8 mouse cellular contexts compared by ENCODE assay signal in genomic region chr1:24677706-24678105, GRCm38 (mm10). TPM values are rescaled to one million over a fixed set of nuclear protein-coding genes. Genes with fewer than 3 reads are reported as not detected.
DNase-seq lines count a peak whose midpoint lies in the region; ATAC-seq and TF ChIP-seq lines count a peak whose summit lies in the region.

No protein-coding gene starts in this region.

- 59% methylated on average over 9 of the region's 9 CpGs for WGBS in lung, embryonic 14.5 days
- 71% methylated on average over 9 of the region's 9 CpGs for WGBS in heart, postnatal 0 days
- WGBS in limb, embryonic 14.5 days = 80% methylated on average over 9 of the region's 9 CpGs

- ATAC-seq in lung, embryonic 14.5 days (ENCODE audit: insufficient read depth) = no peak
- ATAC-seq in heart, postnatal 0 days (ENCODE audit: insufficient read depth, low read depth) = no peak
- no peak for ATAC-seq in limb, embryonic 14.5 days (ENCODE audit: low FRiP score, low read depth)

- no peak for DNase-seq in lung, embryonic 14.5 days
- DNase-seq in lung, postnatal 14 days = no peak
- DNase-seq in cerebellum, adult 11-12 months = peak; percentile 67
- DNase-seq in heart, postnatal 0 days (ENCODE audit: low spot score) = no peak
- DNase-seq in limb, embryonic 14.5 days (ENCODE audit: low spot score) = no peak
- DNase-seq in retina, postnatal 1 day = peak; percentile 26
- no peak for DNase-seq in natural killer cell, adult 2 months (ENCODE audit: low spot score in 2 of 2)
- DNase-seq in adrenal gland, adult 8-10 months = no peak

- H3K27me3 ChIP-seq in lung, embryonic 14.5 days (ENCODE audit: insufficient read depth, low read length) = no peaks in the 10 kb centered on the region
- H3K27me3 ChIP-seq in heart, postnatal 0 days (ENCODE audit: control insufficient read depth, insufficient read depth, low read length) = no peaks in the 10 kb centered on the region
- H3K27me3 ChIP-seq in limb, embryonic 14.5 days (ENCODE audit: control insufficient read depth, insufficient read depth, low read length) = no peaks in the 10 kb centered on the region

- peak overlapping the region; percentile 68 for H3K4me2 ChIP-seq in lung, embryonic 14.5 days
- H3K4me2 ChIP-seq in heart, postnatal 0 days (ENCODE audit: low read depth, low read length) = peak overlapping the region; percentile 70
- peak overlapping the region; percentile 67 for H3K4me2 ChIP-seq in limb, embryonic 14.5 days (replicated peaks; ENCODE audit: low read depth, low read length, severe bottlenecking)

- no peak for TF ChIP-seq POLR2A in limb, embryonic 14.5 days (IDR thresholded peaks at IDR 0.05; ENCODE audit: borderline replicate concordance, extremely low read depth, insufficient read depth, insufficient read length)

- 0 out of 2 replicates have a peak, but pooled peaks cover 5% of the 10 kb centered on the region for H3K4me1 ChIP-seq in lung, embryonic 14.5 days (ENCODE audit: insufficient read depth)
- no peaks in the 10 kb centered on the region; the same call in 1 of the 2 replicates for H3K4me1 ChIP-seq in heart, postnatal 0 days (ENCODE audit: control insufficient read depth, insufficient read depth)
- no peaks in the 10 kb centered on the region for H3K4me1 ChIP-seq in limb, embryonic 14.5 days (ENCODE audit: control insufficient read depth, insufficient read depth, low read length)

- H3K4me3 ChIP-seq in lung, embryonic 14.5 days (ENCODE audit: low read depth, low read length) = peak overlapping the region; percentile 75
- peak overlapping the region; percentile 67 for H3K4me3 ChIP-seq in heart, postnatal 0 days (ENCODE audit: low read depth, low read length)
- peak overlapping the region; percentile 60 for H3K4me3 ChIP-seq in limb, embryonic 14.5 days (replicated peaks; ENCODE audit: low read length)

- H3K36me3 ChIP-seq in lung, embryonic 14.5 days (ENCODE audit: insufficient read depth) = no peaks in the 10 kb centered on the region
- no peaks in the 10 kb centered on the region for H3K36me3 ChIP-seq in heart, postnatal 0 days (replicated peaks; ENCODE audit: control insufficient read depth, insufficient read depth, low read length)
- no peaks in the 10 kb centered on the region for H3K36me3 ChIP-seq in limb, embryonic 14.5 days (ENCODE audit: control insufficient read depth, insufficient read depth, low read length)

- no peak for TF ChIP-seq CTCF in lung, embryonic 14.5 days (IDR thresholded peaks at IDR 0.05; ENCODE audit: low read depth)
- TF ChIP-seq CTCF in heart, postnatal 0 days (IDR thresholded peaks at IDR 0.05; ENCODE audit: low read depth) = no peak

- H3K9me3 ChIP-seq in lung, embryonic 14.5 days (ENCODE audit: low read depth, low read length) = no peaks in the 10 kb centered on the region
- no peaks in the 10 kb centered on the region for H3K9me3 ChIP-seq in heart, postnatal 0 days (replicated peaks; ENCODE audit: control insufficient read depth, low read length)
- no peaks in the 10 kb centered on the region for H3K9me3 ChIP-seq in limb, embryonic 14.5 days (ENCODE audit: control insufficient read depth, low read length)

- H3K27ac ChIP-seq in lung, embryonic 14.5 days (ENCODE audit: low read depth) = no peak overlapping the region
- no peak overlapping the region for H3K27ac ChIP-seq in heart, postnatal 0 days (ENCODE audit: low read depth)
- H3K27ac ChIP-seq in limb, embryonic 14.5 days (replicated peaks; ENCODE audit: low read depth, low read length) = no peak overlapping the region

- TF ChIP-seq EP300 in heart, postnatal 0 days (IDR thresholded peaks at IDR 0.05; ENCODE audit: low read depth) = no peak

- H3K9ac ChIP-seq in lung, embryonic 14.5 days = peak overlapping the region; percentile 82; the same call in 1 of the 2 replicates
- no peak overlapping the region for H3K9ac ChIP-seq in heart, postnatal 0 days (replicated peaks; ENCODE audit: low read depth, low read length)
- peak overlapping the region; percentile 72; the same call in 1 of the 2 replicates for H3K9ac ChIP-seq in limb, embryonic 14.5 days (ENCODE audit: low read depth, low read length, severe bottlenecking)

RNA-seq across cellular contexts. Expression of gene Lmbrd1, which starts 0.7 kb away (rescaled TPM):
- 29.3 and 32.2 TPM in 2 replicates for polyA plus RNA-seq in lung, embryonic 14.5 days (2014; fragmentation: Nextera tagmentation; extraction: Ambion mirVana)
- 11.2 and 35.1 TPM in 2 replicates for total RNA-seq in heart, postnatal 0 days (2014; rRNA removed; ENCODE audit: low replicate concordance)
- polyA plus RNA-seq in heart, postnatal 0 days (2015; fragmentation: Nextera tagmentation; extraction: Ambion mirVana) = 28.9 and 35.5 TPM in 2 replicates
- 31.4 and 33.7 TPM in 2 replicates for polyA plus RNA-seq in limb, embryonic 14.5 days (2012; rRNA removed)
- polyA plus RNA-seq in limb, embryonic 14.5 days (2014; fragmentation: Nextera tagmentation; extraction: Ambion mirVana) = 36.0 and 37.0 TPM in 2 replicates
- total RNA-seq in adrenal gland, adult 8-10 months (2022) = 10 to 100 TPM; 74.9 to 92.9 (median 79.9) TPM

Comparison
In these comparisons a context has a peak if more than half of its experiments do, and no peak if none do; other contexts are left out.
1. DNase-seq: peak in cerebellum, adult 11-12 months (single experiment) and retina, postnatal 1 day (single experiment); none in lung, embryonic 14.5 days (single experiment), lung, postnatal 14 days (single experiment), heart, postnatal 0 days (single experiment), limb, embryonic 14.5 days (single experiment), natural killer cell, adult 2 months (0 of 2) and adrenal gland, adult 8-10 months (single experiment).
2. Peak in every context shown above with its lines, with median percentiles within 50 percentile points of each other: H3K4me2 ChIP-seq and H3K4me3 ChIP-seq.